Mouse (Mus musculus) kidney, embryonic 14.5 days (tissue): ENCODE data around the gene Reln. TPM values are rescaled to one million over a fixed set of nuclear protein-coding genes. Genes with fewer than 3 reads are reported as not detected.

Experiments used
- ATAC-seq: fragments of 200-750 bp; cut with Nextera tagmentation; 2 replicates; pipeline ENCODE4 v1.8.0; 2017; ENCODE audit warnings: moderate number of reproducible peaks, mild to moderate bottlenecking, moderate TSS enrichment, moderate library complexity; ENCODE audit not compliant: low FRiP score, low TSS enrichment
- H3K27ac ChIP-seq: fragments of 300-500 bp; sonication (generic); 2 replicates; pipeline ENCODE4 v1.5.1; 2014; ENCODE audit warnings: low read depth, mild to moderate bottlenecking, low read length, moderate library complexity, mixed read lengths
- H3K27me3 ChIP-seq: fragments of 300-500 bp; sonication (generic); 2 replicates; pipeline ENCODE4 v1.6.1; 2014; ENCODE audit warnings: mild to moderate bottlenecking, low read length; ENCODE audit not compliant: control insufficient read depth, insufficient read depth
- H3K36me3 ChIP-seq: fragments of 300-500 bp; sonication (generic); 2 replicates; pipeline ENCODE4 v1.6.1; 2014; ENCODE audit warnings: low read length, mixed read lengths; ENCODE audit not compliant: control insufficient read depth, insufficient read depth
- H3K4me1 ChIP-seq: fragments of 300-500 bp; sonication (generic); 2 replicates; pipeline ENCODE4 v1.6.1; 2014; ENCODE audit warnings: low read length, mixed read lengths; ENCODE audit not compliant: control insufficient read depth, insufficient read depth
- H3K4me2 ChIP-seq: fragments of 300-500 bp; sonication (generic); replicated peaks from 2 replicates; pipeline ENCODE4 v1.6.1; 2014; ENCODE audit warnings: low read depth, mild to moderate bottlenecking, low read length
- H3K4me3 ChIP-seq: fragments of 300-500 bp; sonication (generic); 2 replicates; pipeline ENCODE4 v1.5.1; 2014; ENCODE audit warnings: mild to moderate bottlenecking, low read length
- H3K9ac ChIP-seq: fragments of 300-500 bp; sonication (generic); 2 replicates; pipeline ENCODE4 v1.6.1; 2014; ENCODE audit warnings: low read depth, mild to moderate bottlenecking, low read length, moderate library complexity
- H3K9me3 ChIP-seq: fragments of 300-500 bp; sonication (generic); 2 replicates; pipeline ENCODE4 v1.6.1; 2016; ENCODE audit warnings: low read length; ENCODE audit not compliant: control insufficient read depth
- WGBS: fragments of 180-500 bp; shearing (Covaris S2); extraction: QIAGEN DNeasy Blood & Tissue Kit; methylation state at CpG from one replicate; pipeline ENCODE4 v1.1.7; 2014; 5-methylcytosine and 5-hydroxymethylcytosine counted together
- polyA plus RNA-seq: library from polyadenylated mRNA; unstranded; fragments of >200 nt; fragmentation: Nextera tagmentation; extraction: Ambion mirVana; gene quantifications from 2 replicates; pipeline ENCODE4 v1.2.1, GENCODE M21; 2014

The Reln gene
- polyA plus RNA-seq, 1 experiment from 2014 or later, result 16.7 TPM

GRCm38 (mm10) chr5:21957061-21957460, 387.4 kb downstream of the Reln start:
- 83% methylated on average over 4 of the region's 4 CpGs for WGBS
- Histone ChIP-seq H3K4me1 (no peaks in the 10 kb centered on the region), H3K4me3 (no peak overlapping the region), H3K27me3 (no peaks in the 10 kb centered on the region), H3K27ac (no peak overlapping the region), H3K9ac (no peak overlapping the region), H3K9me3 (no peaks in the 10 kb centered on the region), H3K36me3 (no peaks in the 10 kb centered on the region), H3K4me2 (no peak overlapping the region)
- ATAC-seq, result no peak

GRCm38 (mm10) chr5:21949507-21949897, 395.0 kb downstream of the Reln start:
- H3K4me3 ChIP-seq, result no peak overlapping the region
- H3K4me2 ChIP-seq, result no peak overlapping the region
- H3K36me3 ChIP-seq, result no peaks in the 10 kb centered on the region
- 91% methylated on average over 7 of the region's 7 CpGs for WGBS
- no peak overlapping the region for H3K27ac ChIP-seq
- no peaks in the 10 kb centered on the region for H3K9me3 ChIP-seq
- H3K9ac ChIP-seq, result no peak overlapping the region
- H3K27me3 ChIP-seq, result no peaks in the 10 kb centered on the region
- no peaks in the 10 kb centered on the region for H3K4me1 ChIP-seq
- no peak for ATAC-seq

- H3K36me3 ChIP-seq, result no peaks in the 10 kb centered on the region
- 88% methylated on average over 11 of the region's 11 CpGs for WGBS
- H3K27ac ChIP-seq, result no peak overlapping the region
- H3K9ac ChIP-seq, result no peak overlapping the region
- H3K9me3 ChIP-seq, result no peaks in the 10 kb centered on the region
- H3K4me1 ChIP-seq, result no peaks in the 10 kb centered on the region
- no peaks in the 10 kb centered on the region for H3K27me3 ChIP-seq
- H3K4me3 ChIP-seq, result no peak overlapping the region
- no peak for ATAC-seq
- no peak overlapping the region for H3K4me2 ChIP-seq
These were observed 395.6 kb downstream of the Reln start for GRCm38 (mm10) chr5:21948736-21949506.

GRCm38 (mm10) chr5:21947610-21948381, 396.7 kb downstream of the Reln start:
- Histone ChIP-seq H3K4me1 (no peaks in the 10 kb centered on the region), H3K4me2 (no peak overlapping the region), H3K27me3 (no peaks in the 10 kb centered on the region), H3K4me3 (no peak overlapping the region), H3K9me3 (no peaks in the 10 kb centered on the region), H3K36me3 (no peaks in the 10 kb centered on the region), H3K27ac (no peak overlapping the region), H3K9ac (no peak overlapping the region)
- ATAC-seq, result no peak
- WGBS, result 73% methylated on average over 9 of the region's 9 CpGs

- H3K36me3 ChIP-seq, result no peaks in the 10 kb centered on the region
- H3K9ac ChIP-seq, result no peak overlapping the region
- H3K4me1 ChIP-seq, result no peaks in the 10 kb centered on the region
- H3K27me3 ChIP-seq, result no peaks in the 10 kb centered on the region
- 93% methylated on average over 1 of the region's 1 CpGs for WGBS
- H3K27ac ChIP-seq, result no peak overlapping the region
- no peak overlapping the region for H3K4me3 ChIP-seq
- ATAC-seq, result no peak
- no peaks in the 10 kb centered on the region for H3K9me3 ChIP-seq
- H3K4me2 ChIP-seq, result no peak overlapping the region
These were observed 399.9 kb downstream of the Reln start for GRCm38 (mm10) chr5:21944579-21944978.

- H3K36me3 ChIP-seq, result no peaks in the 10 kb centered on the region
- no peak overlapping the region for H3K4me3 ChIP-seq
- ATAC-seq, result no peak
- H3K27ac ChIP-seq, result no peak overlapping the region
- H3K9ac ChIP-seq, result no peak overlapping the region
- no peaks in the 10 kb centered on the region for H3K9me3 ChIP-seq
- H3K4me1 ChIP-seq, result no peaks in the 10 kb centered on the region
- 82% methylated on average over 9 of the region's 9 CpGs for WGBS
- H3K27me3 ChIP-seq, result no peaks in the 10 kb centered on the region
- no peak overlapping the region for H3K4me2 ChIP-seq
These were observed 405.1 kb downstream of the Reln start for GRCm38 (mm10) chr5:21939405-21939804.

- Histone ChIP-seq H3K9ac (no peak overlapping the region), H3K9me3 (no peaks in the 10 kb centered on the region), H3K27me3 (no peaks in the 10 kb centered on the region), H3K27ac (no peak overlapping the region), H3K4me2 (no peak overlapping the region), H3K36me3 (no peaks in the 10 kb centered on the region), H3K4me3 (no peak overlapping the region), H3K4me1 (no peaks in the 10 kb centered on the region)
- 66% methylated on average over 5 of the region's 5 CpGs for WGBS
- no peak for ATAC-seq
These were observed 406.4 kb downstream of the Reln start for GRCm38 (mm10) chr5:21938138-21938537.

GRCm38 (mm10) chr5:21936627-21937026, 407.9 kb downstream of the Reln start:
- Histone ChIP-seq H3K27me3 (no peaks in the 10 kb centered on the region), H3K9ac (no peak overlapping the region), H3K36me3 (no peaks in the 10 kb centered on the region), H3K4me2 (no peak overlapping the region), H3K27ac (no peak overlapping the region), H3K4me1 (no peaks in the 10 kb centered on the region), H3K4me3 (no peak overlapping the region), H3K9me3 (no peaks in the 10 kb centered on the region)
- 83% methylated on average over 2 of the region's 2 CpGs for WGBS
- ATAC-seq, result no peak

- no peak overlapping the region for H3K9ac ChIP-seq
- no peak overlapping the region for H3K27ac ChIP-seq
- no peak overlapping the region for H3K4me3 ChIP-seq
- H3K9me3 ChIP-seq, result no peaks in the 10 kb centered on the region
- no peak overlapping the region for H3K4me2 ChIP-seq
- no peaks in the 10 kb centered on the region for H3K27me3 ChIP-seq
- 72% methylated on average over 5 of the region's 5 CpGs for WGBS
- no peak for ATAC-seq
- no peaks in the 10 kb centered on the region for H3K4me1 ChIP-seq
- H3K36me3 ChIP-seq, result no peaks in the 10 kb centered on the region
These were observed 408.4 kb downstream of the Reln start for GRCm38 (mm10) chr5:21936096-21936495.
